ENCODE assay signal across 25 mouse cellular contexts in genomic region chr11:108239173-108239572, GRCm38 (mm10).
DNase-seq lines count a peak whose midpoint lies in the region; ATAC-seq lines count a peak whose summit lies in the region.
"Had no signal": no experiment of that assay in that cellular context is flagged by ENCODE, and none has a peak within 500 bp of the region (broad histone marks: within the 10 kb centered on the region; RNA-seq: fewer than 3 reads in every experiment).

No protein-coding gene starts in this region.

- no peaks in the 10 kb centered on the region for H3K9me3 ChIP-seq in hindbrain, embryonic 13.5 days
- H3K9me3 ChIP-seq in hindbrain, embryonic 14.5 days (ENCODE audit: control insufficient read depth, low read length) = no peaks in the 10 kb centered on the region
- H3K9me3 ChIP-seq in intestine, embryonic 16.5 days (ENCODE audit: control insufficient read depth, low read length) = no peaks in the 10 kb centered on the region
- no peaks in the 10 kb centered on the region for H3K9me3 ChIP-seq in limb, embryonic 10.5 days (replicated peaks)
- H3K9me3 ChIP-seq: embryonic facial prominence, embryonic 13.5 days; forebrain, embryonic 13.5 days; liver, embryonic 13.5 days; midbrain, embryonic 15.5 days; stomach, embryonic 15.5 days had no signal

- H3K27ac ChIP-seq in hindbrain, embryonic 13.5 days = 0 out of 2 replicates have a peak overlapping the region, but pooled peaks have one; percentile 8
- H3K27ac ChIP-seq in hindbrain, embryonic 14.5 days = no peak overlapping the region
- H3K27ac ChIP-seq in intestine, embryonic 16.5 days (ENCODE audit: low read length) = no peak overlapping the region
- peak overlapping the region; percentile 33; the same call in 1 of the 2 replicates for H3K27ac ChIP-seq in limb, embryonic 10.5 days
- H3K27ac ChIP-seq: embryonic facial prominence, embryonic 13.5 days; forebrain, embryonic 13.5 days; liver, embryonic 13.5 days; midbrain, embryonic 15.5 days; stomach, embryonic 15.5 days had no signal

- no peak overlapping the region for H3K9ac ChIP-seq in hindbrain, embryonic 13.5 days
- no peak overlapping the region for H3K9ac ChIP-seq in hindbrain, embryonic 14.5 days
- H3K9ac ChIP-seq in intestine, embryonic 16.5 days (ENCODE audit: low read depth, low read length) = no peak overlapping the region
- H3K9ac ChIP-seq: embryonic facial prominence, embryonic 13.5 days; forebrain, embryonic 13.5 days; liver, embryonic 13.5 days; lung, embryonic 14.5 days; midbrain, embryonic 15.5 days; stomach, embryonic 15.5 days had no signal

- no peak overlapping the region for H3K4me2 ChIP-seq in hindbrain, embryonic 13.5 days
- H3K4me2 ChIP-seq in hindbrain, embryonic 14.5 days (replicated peaks) = no peak overlapping the region
- peak overlapping the region; percentile 32; the same call in 1 of the 2 replicates for H3K4me2 ChIP-seq in intestine, embryonic 16.5 days (ENCODE audit: low read depth, low read length)
- H3K4me2 ChIP-seq: embryonic facial prominence, embryonic 13.5 days; forebrain, embryonic 13.5 days; liver, embryonic 13.5 days; lung, embryonic 14.5 days; midbrain, embryonic 15.5 days; stomach, embryonic 15.5 days had no signal

- H3K36me3 ChIP-seq in hindbrain, embryonic 13.5 days = no peaks in the 10 kb centered on the region
- H3K36me3 ChIP-seq in hindbrain, embryonic 14.5 days (replicated peaks; ENCODE audit: control insufficient read depth, insufficient read depth) = no peaks in the 10 kb centered on the region
- no peaks in the 10 kb centered on the region for H3K36me3 ChIP-seq in intestine, embryonic 16.5 days (ENCODE audit: control insufficient read depth, insufficient read depth, low read length)
- no peaks in the 10 kb centered on the region for H3K36me3 ChIP-seq in limb, embryonic 10.5 days
- H3K36me3 ChIP-seq: embryonic facial prominence, embryonic 13.5 days; liver, embryonic 13.5 days; midbrain, embryonic 15.5 days; stomach, embryonic 15.5 days had no signal

- no peak for DNase-seq in hindbrain, embryonic 14.5 days (ENCODE audit: low spot score)
- peak; percentile 42 for DNase-seq in kidney, postnatal 14 days
- no peak for DNase-seq in kidney, postnatal 25 days
- no peak for DNase-seq in limb, embryonic 10.5 days (ENCODE audit: low spot score)
- DNase-seq in left cerebral cortex, adult 8-10 months (ENCODE audit: low spot score in 2 of 2) = no peak
- DNase-seq: adrenal gland, adult 2 months; cerebellum, adult 2 months; cerebellum, postnatal 25 days; heart, adult 18-20 months; heart, postnatal 4 days; kidney, adult 9 months; layer of hippocampus, adult 9-11 months; left cerebral cortex, postnatal 4 days; liver, embryonic 13.5 days; lung, embryonic 14.5 days; lung, postnatal 36 days; thymus, postnatal 25 days had no signal

- no peak overlapping the region for H3K4me3 ChIP-seq in hindbrain, embryonic 13.5 days
- no peak overlapping the region for H3K4me3 ChIP-seq in hindbrain, embryonic 14.5 days (replicated peaks; ENCODE audit: low read length)
- no peak overlapping the region for H3K4me3 ChIP-seq in intestine, embryonic 16.5 days (ENCODE audit: low read length)
- H3K4me3 ChIP-seq in limb, embryonic 10.5 days = no peak overlapping the region
- H3K4me3 ChIP-seq: embryonic facial prominence, embryonic 13.5 days; forebrain, embryonic 13.5 days; liver, embryonic 13.5 days; midbrain, embryonic 15.5 days; stomach, embryonic 15.5 days had no signal

- 87% methylated on average over 4 of the region's 4 CpGs for WGBS in hindbrain, embryonic 13.5 days
- WGBS in hindbrain, embryonic 14.5 days = 90% methylated on average over 4 of the region's 4 CpGs
- 59% methylated on average over 4 of the region's 4 CpGs for WGBS in intestine, embryonic 16.5 days
- 86% methylated on average over 4 of the region's 4 CpGs for WGBS in limb, embryonic 10.5 days

- peaks cover 43% of the 10 kb centered on the region for H3K4me1 ChIP-seq in hindbrain, embryonic 13.5 days (replicated peaks)
- H3K4me1 ChIP-seq in hindbrain, embryonic 14.5 days (replicated peaks; ENCODE audit: control insufficient read depth, insufficient read depth, low read length) = peaks cover 21% of the 10 kb centered on the region
- peaks cover 47% of the 10 kb centered on the region for H3K4me1 ChIP-seq in intestine, embryonic 16.5 days (ENCODE audit: control insufficient read depth, insufficient read depth, low read length)
- H3K4me1 ChIP-seq in limb, embryonic 10.5 days = peaks cover 50% of the 10 kb centered on the region

- ATAC-seq in hindbrain, embryonic 13.5 days (ENCODE audit: low FRiP score) = no peak
- ATAC-seq in hindbrain, embryonic 14.5 days (ENCODE audit: low FRiP score) = no peak
- ATAC-seq in intestine, embryonic 16.5 days = no peak
- ATAC-seq in granulocyte monocyte progenitor cell, adult 5-6 weeks (replicated peaks; ENCODE audit: poor library complexity, severe bottlenecking) = no peak
- ATAC-seq: forebrain, embryonic 13.5 days; hindbrain, embryonic 16.5 days; midbrain, embryonic 15.5 days had no signal

- H3K27me3 ChIP-seq in hindbrain, embryonic 13.5 days = no peaks in the 10 kb centered on the region
- H3K27me3 ChIP-seq in hindbrain, embryonic 14.5 days (ENCODE audit: control insufficient read depth, insufficient read depth, low read length) = no peaks in the 10 kb centered on the region
- H3K27me3 ChIP-seq in intestine, embryonic 16.5 days (replicated peaks; ENCODE audit: control insufficient read depth, insufficient read depth, low read length) = no peaks in the 10 kb centered on the region
- no peaks in the 10 kb centered on the region for H3K27me3 ChIP-seq in limb, embryonic 10.5 days (ENCODE audit: low read depth, poor library complexity, severe bottlenecking)
- H3K27me3 ChIP-seq: embryonic facial prominence, embryonic 13.5 days; forebrain, embryonic 13.5 days; liver, embryonic 13.5 days; midbrain, embryonic 15.5 days; stomach, embryonic 15.5 days had no signal

Comparison
In these comparisons a context has a peak if more than half of its experiments do, and no peak if none do; other contexts are left out.
1. H3K27ac ChIP-seq: peak in hindbrain, embryonic 13.5 days (single experiment) and limb, embryonic 10.5 days (single experiment); none in hindbrain, embryonic 14.5 days (single experiment) and intestine, embryonic 16.5 days (single experiment).